9 mouse cellular contexts compared by ENCODE assay signal in the genomic region with DNA sequence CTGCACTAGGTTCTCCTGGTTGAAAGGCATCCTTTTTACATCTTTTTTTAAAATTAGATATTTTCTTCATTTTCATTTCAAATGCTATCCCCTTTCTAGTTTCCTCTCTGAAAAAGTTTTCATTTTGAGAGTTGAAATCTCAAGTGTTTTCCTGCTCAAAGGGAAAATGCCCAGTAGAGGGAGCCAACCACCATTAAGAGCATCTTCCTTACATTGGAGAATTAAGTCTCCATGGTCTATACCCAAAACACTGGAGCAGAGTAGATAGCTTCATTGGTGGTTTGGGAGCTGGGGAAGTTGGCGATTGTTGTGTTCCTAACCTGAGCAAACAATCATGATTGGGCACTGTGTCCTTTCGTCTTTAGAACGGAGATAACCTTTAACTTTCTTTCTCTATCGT.
DNase-seq lines count a peak whose midpoint lies in the region; ATAC-seq and TF ChIP-seq lines count a peak whose summit lies in the region.
"Had no signal": no experiment of that assay in that cellular context is flagged by ENCODE, and none has a peak within 500 bp of the region (broad histone marks: within the 10 kb centered on the region; RNA-seq: fewer than 3 reads in every experiment).

No protein-coding gene starts in this region.

- no peaks in the 10 kb centered on the region for H3K36me3 ChIP-seq in hindbrain, postnatal 0 days (ENCODE audit: insufficient read depth, low read length)
- H3K36me3 ChIP-seq: liver, embryonic 15.5 days had no signal

- TF ChIP-seq CTCF in hindbrain, postnatal 0 days (IDR thresholded peaks at IDR 0.05; ENCODE audit: low read depth): peak; percentile 67

- no peak overlapping the region for H3K4me3 ChIP-seq in hindbrain, postnatal 0 days (ENCODE audit: low read length)
- H3K4me3 ChIP-seq: liver, embryonic 15.5 days had no signal

- DNase-seq in heart, postnatal 4 days: peak; percentile 23
- DNase-seq in heart, postnatal 36 days: no peak
- peak; percentile 41 for DNase-seq in 416B (ENCODE audit: low read depth)
- peak; percentile 0 for DNase-seq in c-Kit-positive CD71-negative TER-119-negative erythroid progenitor cells, embryonic 14.5 days (ENCODE audit: low read depth)
- DNase-seq in hindbrain, postnatal 0 days (ENCODE audit: low spot score): peak; percentile 72
- DNase-seq in retina, embryonic 14.5 days (ENCODE audit: low spot score): peak; percentile 68
- DNase-seq in thymus, postnatal 36 days: no peak

- no peaks in the 10 kb centered on the region for H3K9me3 ChIP-seq in hindbrain, postnatal 0 days (ENCODE audit: low read length)
- H3K9me3 ChIP-seq: liver, embryonic 15.5 days had no signal

- intact Hi-C loops in heart, postnatal 36 days (cut with DNase I): loop anchor here (5.0 to 10.0 kb wide), 2 partner anchors 594 to 967 kb away; partner anchors contain the start of gene Pappa

- no peaks in the 10 kb centered on the region for H3K27me3 ChIP-seq in hindbrain, postnatal 0 days (ENCODE audit: insufficient read depth, low read length)
- H3K27me3 ChIP-seq: liver, embryonic 15.5 days had no signal

- WGBS in hindbrain, postnatal 0 days: 85% methylated on average over 4 of the region's 4 CpGs

- no peak overlapping the region for H3K4me2 ChIP-seq in hindbrain, postnatal 0 days (ENCODE audit: low read depth, low read length)
- H3K4me2 ChIP-seq: liver, embryonic 15.5 days had no signal

- ATAC-seq in hindbrain, postnatal 0 days: no peak
- ATAC-seq in monocyte, adult 5-6 weeks (replicated peaks; ENCODE audit: insufficient number of reproducible peaks, low FRiP score, low TSS enrichment, poor library complexity, severe bottlenecking): no peak

- H3K9ac ChIP-seq in hindbrain, postnatal 0 days (replicated peaks; ENCODE audit: low read length): no peak overlapping the region
- H3K9ac ChIP-seq: liver, embryonic 15.5 days had no signal

- no peaks in the 10 kb centered on the region for H3K4me1 ChIP-seq in hindbrain, postnatal 0 days (ENCODE audit: insufficient read depth, low read length)
- H3K4me1 ChIP-seq: liver, embryonic 15.5 days had no signal

- H3K27ac ChIP-seq in hindbrain, postnatal 0 days: no peak overlapping the region
- H3K27ac ChIP-seq: liver, embryonic 15.5 days had no signal

Comparison
In these comparisons a context has a peak if more than half of its experiments do, and no peak if none do; other contexts are left out.
1. DNase-seq: peak in heart, postnatal 4 days (single experiment), 416B (single experiment), c-Kit-positive CD71-negative TER-119-negative erythroid progenitor cells, embryonic 14.5 days (single experiment), hindbrain, postnatal 0 days (single experiment) and retina, embryonic 14.5 days (single experiment); none in heart, postnatal 36 days (0 of 2) and thymus, postnatal 36 days (0 of 2).